Mouse (Mus musculus): ENCODE measurements around the gene Gm11020.
"Not testable (repeated sequence)": the region's sequence is repeated elsewhere in the genome, so short reads cannot be mapped to it uniquely, and the experiment has no call there.

The Gm11020 gene

GRCm38 (mm10) chr8:104321267-104321666 is at the start of gene Gm11020:
Gm11020 (plus strand) TSS chr8:104321567.
- in situ Hi-C loops (cut with MboI) = not testable (repeated sequence)

GRCm38 (mm10) chr8:104293081-104293480 is 28.3 kb upstream of the Gm11020 start, which contains the start of gene Cmtm2a:
Cmtm2a (minus strand) TSS chr8:104293181.
- in situ Hi-C loops (cut with MboI) = not testable (repeated sequence)

- in situ Hi-C loops (cut with MboI) = no loop called here
These were observed 27.0 kb upstream of the Gm11020 start for GRCm38 (mm10) chr8:104294396-104294795.

- in situ Hi-C loops (cut with MboI) = not testable (repeated sequence)
These were observed 19.8 kb upstream of the Gm11020 start for GRCm38 (mm10) chr8:104301577-104301976.

- in situ Hi-C loops (cut with MboI) = not testable (repeated sequence)
These were observed 18.8 kb upstream of the Gm11020 start for GRCm38 (mm10) chr8:104302536-104302935.

GRCm38 (mm10) chr8:104304962-104305361 is 16.4 kb upstream of the Gm11020 start:
- in situ Hi-C loops (cut with MboI) = no loop called here

- in situ Hi-C loops (cut with MboI) = not testable (repeated sequence)
These were observed 13.0 kb upstream of the Gm11020 start for GRCm38 (mm10) chr8:104308341-104308740.

GRCm38 (mm10) chr8:104309441-104310155 is 11.8 kb upstream of the Gm11020 start, which contains the start of the genes Gm45711 and Cmtm1:
Gm45711 (minus strand) TSS chr8:104310081.
Cmtm1 (minus strand) TSS chr8:104310145.
- in situ Hi-C loops (cut with MboI) = not testable (repeated sequence)

GRCm38 (mm10) chr8:104312023-104312422 is 9.3 kb upstream of the Gm11020 start:
- in situ Hi-C loops (cut with MboI) = not testable (repeated sequence)

GRCm38 (mm10) chr8:104313311-104313710 is 8.1 kb upstream of the Gm11020 start:
- in situ Hi-C loops (cut with MboI) = no loop called here

GRCm38 (mm10) chr8:104321930-104322329 is 563 bp downstream of the Gm11020 start, which contains the start of gene Cmtm2b:
Cmtm2b (plus strand) TSS chr8:104322230.
- in situ Hi-C loops (cut with MboI) = not testable (repeated sequence)

GRCm38 (mm10) chr8:104332665-104333631 is 11.6 kb downstream of the Gm11020 start:
- in situ Hi-C loops (cut with MboI) = no loop called here

GRCm38 (mm10) chr8:104333786-104334185 is 12.4 kb downstream of the Gm11020 start:
- in situ Hi-C loops (cut with MboI) = no loop called here

GRCm38 (mm10) chr8:104334196-104334595 is 12.8 kb downstream of the Gm11020 start:
- in situ Hi-C loops (cut with MboI) = no loop called here

GRCm38 (mm10) chr8:104336806-104337205 is 15.4 kb downstream of the Gm11020 start:
- in situ Hi-C loops (cut with MboI) = no loop called here

GRCm38 (mm10) chr8:104337890-104338289 is 16.5 kb downstream of the Gm11020 start:
- in situ Hi-C loops (cut with MboI) = no loop called here

GRCm38 (mm10) chr8:104339229-104339982 is 18.0 kb downstream of the Gm11020 start, which contains the start of gene Cmtm3:
Cmtm3 (plus strand) TSS chr8:104339410.
- in situ Hi-C loops (cut with MboI) = no loop called here

GRCm38 (mm10) chr8:104339983-104340232 is 18.5 kb downstream of the Gm11020 start:
- in situ Hi-C loops (cut with MboI) = loop anchor here (5.0 to 10.0 kb wide), 2 partner anchors 102 to 235 kb away; partner anchors contain the start of gene Dync1li2

GRCm38 (mm10) chr8:104340233-104341105 is 19.1 kb downstream of the Gm11020 start:
- in situ Hi-C loops (cut with MboI) = loop anchor here (5.0 to 10.0 kb wide), 2 partner anchors 102 to 234 kb away; partner anchors contain the start of gene Dync1li2

GRCm38 (mm10) chr8:104341106-104341561 is 19.8 kb downstream of the Gm11020 start:
- in situ Hi-C loops (cut with MboI) = loop anchor here (5.0 to 10.0 kb wide), 2 partner anchors 101 to 234 kb away; partner anchors contain the start of gene Dync1li2
